Mouse (Mus musculus) left cerebral cortex, adult 2 months (tissue): ENCODE measurements around the gene Hrasls5. TPM values are rescaled to one million over a fixed set of nuclear protein-coding genes. Genes with fewer than 3 reads are reported as not detected.

Experiments used
- DNase-seq, 2 experiments: peaks; one replicate each; pipeline ENCODE4 v3.0.0; 2021 to 2022; ENCODE audit warnings: low spot score in 2 of 2, mixed read lengths in 1 of 2; ENCODE audit errors: extremely low spot score in 1 of 2
- H3K27ac ChIP-seq: fragments of 200-600 bp; 2 replicates; pipeline ENCODE4 v1.8.1; 2022
- H3K4me3 ChIP-seq: fragments of 200-600 bp; 2 replicates; pipeline ENCODE4 v1.8.1; 2022
- CTCF ChIP-seq: fragments of 200-600 bp; IDR thresholded peaks from 2 replicates; pipeline ENCODE4 v1.8.1; 2022; ENCODE audit warnings: antibody characterized with exemption, mild to moderate bottlenecking, moderate library complexity
- intact Hi-C: fragments of 180-260 bp; cut with DNase I; formaldehyde crosslinking; loops from one replicate; pipeline ENCODE4 v1.15.1; 2025
- long read RNA-seq, 2 experiments: library from polyadenylated mRNA; stranded (forward); transcript quantifications; one replicate each; pipeline ENCODE4 v2.0.0; 2021; ENCODE audit warnings: borderline mapping rate in 2 of 2
- total RNA-seq, 2 experiments: library from RNA; stranded (reverse); gene quantifications; 2 replicates each; pipeline ENCODE4 v1.2.3; 2021

Hrasls5 gene
- not detected for total RNA-seq
- long read RNA-seq, experiment 1, partial matches to known transcripts = 1 of 1 reads
- long read RNA-seq, experiment 1, other reads (novel, unspliced or antisense) = 0 of 1 reads
- long read RNA-seq, experiment 2 = 0 reads

GRCm38 (mm10) chr19:7611942-7612757 is at the start of gene Hrasls5:
TSS of gene Hrasls5 (plus strand) at chr19:7612541.
- intact Hi-C loops = no loop called here
- H3K4me3 ChIP-seq = peak within 1 kb of the TSS; percentile 48
- TF ChIP-seq CTCF = peak; percentile 9
- peak; percentile 69 to 74 for DNase-seq
- H3K27ac ChIP-seq = no peak within 1 kb of the TSS

GRCm38 (mm10) chr19:7562601-7563129 is 49.7 kb upstream of the Hrasls5 start:
- no peak for TF ChIP-seq CTCF
- DNase-seq = peak in 1 of 2 experiments; percentile 23
- H3K27ac ChIP-seq = no peak overlapping the region; the same call in 1 of the 2 replicates
- 0 out of 2 replicates have a peak overlapping the region, but pooled peaks have one; percentile 9 for H3K4me3 ChIP-seq
- intact Hi-C loops = no loop called here

GRCm38 (mm10) chr19:7563676-7564075 is 48.7 kb upstream of the Hrasls5 start:
- TF ChIP-seq CTCF = no peak
- no peak overlapping the region for H3K27ac ChIP-seq
- intact Hi-C loops = no loop called here
- DNase-seq = no peak
- no peak overlapping the region for H3K4me3 ChIP-seq

GRCm38 (mm10) chr19:7564457-7564856 is 47.9 kb upstream of the Hrasls5 start:
- no peak for DNase-seq
- intact Hi-C loops = no loop called here
- no peak for TF ChIP-seq CTCF
- Histone ChIP-seq H3K27ac (no peak overlapping the region), H3K4me3 (no peak overlapping the region)

- Histone ChIP-seq H3K4me3 (no peak overlapping the region), H3K27ac (peak overlapping the region; percentile 75)
- intact Hi-C loops = no loop called here
- no peak for DNase-seq
- TF ChIP-seq CTCF = no peak
Measured at GRCm38 (mm10) chr19:7566826-7567225, 45.5 kb upstream of the Hrasls5 start.

GRCm38 (mm10) chr19:7568364-7568763 is 44.0 kb upstream of the Hrasls5 start:
- intact Hi-C loops = no loop called here
- Histone ChIP-seq H3K27ac (peak overlapping the region; percentile 59; the same call in 1 of the 2 replicates), H3K4me3 (no peak overlapping the region)
- TF ChIP-seq CTCF = no peak
- DNase-seq = no peak

- no peak for TF ChIP-seq CTCF
- H3K27ac ChIP-seq = no peak overlapping the region
- no peak for DNase-seq
- no peak overlapping the region for H3K4me3 ChIP-seq
- intact Hi-C loops = no loop called here
Measured at GRCm38 (mm10) chr19:7569650-7570049, 42.7 kb upstream of the Hrasls5 start.

GRCm38 (mm10) chr19:7576180-7576579 is 36.2 kb upstream of the Hrasls5 start:
- TF ChIP-seq CTCF = no peak
- Histone ChIP-seq H3K27ac (no peak overlapping the region), H3K4me3 (no peak overlapping the region)
- DNase-seq = no peak
- intact Hi-C loops = no loop called here

- TF ChIP-seq CTCF = no peak
- DNase-seq = no peak
- intact Hi-C loops = no loop called here
- H3K4me3 ChIP-seq = no peak overlapping the region
- no peak overlapping the region for H3K27ac ChIP-seq
Measured at GRCm38 (mm10) chr19:7577710-7578109, 34.6 kb upstream of the Hrasls5 start.

- DNase-seq = no peak
- Histone ChIP-seq H3K4me3 (no peak overlapping the region), H3K27ac (peak overlapping the region; percentile 40; the same call in 1 of the 2 replicates)
- intact Hi-C loops = no loop called here
- no peak for TF ChIP-seq CTCF
Measured at GRCm38 (mm10) chr19:7581042-7581441, 31.3 kb upstream of the Hrasls5 start.

- TF ChIP-seq CTCF = no peak
- no peak for DNase-seq
- intact Hi-C loops = no loop called here
- H3K27ac ChIP-seq = peak overlapping the region; percentile 63
- H3K4me3 ChIP-seq = no peak overlapping the region
Measured at GRCm38 (mm10) chr19:7583101-7583500, 29.2 kb upstream of the Hrasls5 start.

GRCm38 (mm10) chr19:7583599-7583998 is 28.7 kb upstream of the Hrasls5 start:
- DNase-seq = no peak
- no peak overlapping the region for H3K4me3 ChIP-seq
- intact Hi-C loops = no loop called here
- peak overlapping the region; percentile 63 for H3K27ac ChIP-seq
- no peak for TF ChIP-seq CTCF
